Mouse (Mus musculus): ENCODE measurements around the gene Cdr2. TPM values are rescaled to one million over a fixed set of nuclear protein-coding genes. Genes with fewer than 3 reads are reported as not detected.
"Not testable (repeated sequence)": the region's sequence is repeated elsewhere in the genome, so short reads cannot be mapped to it uniquely, and the experiment has no call there.

Gene Cdr2
- total RNA-seq, 2 experiments from 2014 or later, result 8.6 to 19.6 TPM

DNA sequence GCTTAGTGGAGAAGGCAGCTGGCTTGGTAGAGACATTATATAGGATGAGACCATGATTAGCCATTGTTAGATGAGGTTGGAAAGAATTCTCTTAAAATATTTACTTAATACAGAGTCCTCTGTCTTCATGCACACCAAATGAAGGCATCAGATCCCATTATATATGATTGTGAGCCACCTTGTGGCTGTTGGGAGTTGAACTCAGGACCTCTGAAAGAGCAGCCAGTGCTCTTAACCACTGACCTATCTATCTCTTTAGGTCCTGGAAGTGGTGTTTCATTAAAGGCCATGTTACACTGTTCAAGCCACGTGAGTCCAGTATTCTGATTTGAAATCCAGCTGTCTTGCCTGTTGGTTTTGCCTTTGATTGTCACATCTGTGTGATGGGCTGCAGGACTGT is 68.8 kb downstream of the Cdr2 start:
- DNase-seq (ENCODE audit: low spot score in 2 of 2), result no peak

DNA sequence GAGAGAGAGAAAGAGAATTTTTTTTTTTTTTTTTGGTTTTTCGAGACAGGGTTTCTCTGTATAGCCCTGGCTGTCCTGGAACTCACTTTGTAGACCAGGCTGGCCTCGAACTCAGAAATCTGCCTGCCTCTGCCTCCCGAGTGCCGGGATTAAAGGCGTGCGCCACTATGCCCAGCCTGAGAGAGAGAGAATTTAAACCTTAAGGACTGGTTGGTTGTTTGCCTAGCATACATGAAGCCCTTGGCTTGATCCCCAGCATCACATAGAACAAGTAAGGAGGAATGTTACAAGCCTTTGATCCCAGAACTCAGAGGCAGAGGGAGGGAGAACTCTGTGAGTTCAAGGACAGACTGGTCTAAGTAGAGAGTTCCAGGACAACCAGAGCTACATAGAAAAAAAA is 70.8 kb downstream of the Cdr2 start:
- not testable (repeated sequence) for DNase-seq (ENCODE audit: low spot score in 2 of 2)

DNA sequence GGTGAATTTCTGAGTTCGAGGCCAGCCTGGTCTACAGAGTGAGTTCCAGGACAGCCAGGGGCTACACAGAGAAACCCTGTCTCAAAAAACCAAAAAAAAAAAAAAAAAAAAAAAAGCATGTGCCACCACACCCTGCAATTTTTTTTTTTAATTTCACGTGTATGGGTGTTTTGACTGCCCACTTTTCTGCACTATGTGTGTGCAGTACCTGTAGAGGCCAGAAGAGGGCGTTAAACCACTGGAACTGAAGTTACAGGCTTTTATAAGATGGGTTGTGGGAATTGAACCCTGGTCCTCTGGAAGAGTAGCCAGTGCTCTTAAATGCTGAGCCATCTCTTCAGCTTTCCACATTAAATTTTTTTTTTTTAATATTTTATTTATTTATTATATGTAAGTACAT is 71.9 kb downstream of the Cdr2 start:
- DNase-seq (ENCODE audit: low spot score in 2 of 2), result not testable (repeated sequence)

Other genes with a start within 250 kb of the Cdr2 start
- gene Vwa3a, start 243.0 kb downstream of the Cdr2 start, total RNA-seq (2021), result 1 to 10 TPM; 2.3 to 2.6 TPM
- not detected for gene Gm5737, start 169.9 kb downstream of the Cdr2 start, total RNA-seq (2021)
- 10 to 100 TPM; 20.9 to 22.4 TPM for gene Eef2k, start 139.5 kb downstream of the Cdr2 start, total RNA-seq (2021)
- gene Polr3e, start 64.6 kb downstream of the Cdr2 start, total RNA-seq (2021), result 10 to 100 TPM; 20.8 to 23.5 TPM
- gene Mfsd13b, start 197 bp upstream of the Cdr2 start, total RNA-seq (2021), result not detected
- gene Mettl9, start 52.1 kb upstream of the Cdr2 start, total RNA-seq (2021), result 100 to 1,000 TPM in 1 of 2 experiments, 10 to 100 TPM in 1; 93.2 to 111 TPM
- gene Igsf6, start 92.3 kb upstream of the Cdr2 start, total RNA-seq (2021), result 1 to 10 TPM; 2.5 to 4.1 TPM
- gene Otoa, start 99.3 kb upstream of the Cdr2 start, total RNA-seq (2021), result 1 to 10 TPM in 1 of 2 experiments, under 1 TPM in 1; 0.26 to 1.0 TPM